Mouse (Mus musculus) thymus, adult 2 months (tissue): ENCODE measurements around the gene Polr3h. TPM values are rescaled to one million over a fixed set of nuclear protein-coding genes. Genes with fewer than 3 reads are reported as not detected.

Experiments used
- DNase-seq: peaks from one replicate; pipeline ENCODE4 v3.0.0; 2021
- H3K27ac ChIP-seq: fragments of 200-500 bp; 2 replicates; pipeline ENCODE4 v1.5.1; 2012; ENCODE audit warnings: low read length, control low read depth; ENCODE audit not compliant: control insufficient read depth, insufficient read depth
- H3K27me3 ChIP-seq: fragments of 200-500 bp; 2 replicates; pipeline ENCODE4 v1.6.1; 2012; ENCODE audit warnings: mild to moderate bottlenecking, low read length, moderate library complexity, mixed read lengths; ENCODE audit not compliant: control insufficient read depth, insufficient read depth
- H3K36me3 ChIP-seq: fragments of 200-500 bp; 2 replicates; pipeline ENCODE4 v1.6.1; 2012; ENCODE audit warnings: mild to moderate bottlenecking, low read length, moderate library complexity; ENCODE audit not compliant: control insufficient read depth, insufficient read depth
- H3K4me1 ChIP-seq: fragments of 200-500 bp; replicated peaks from 2 replicates; pipeline ENCODE4 v1.6.1; 2012; ENCODE audit warnings: low read length; ENCODE audit not compliant: control insufficient read depth, insufficient read depth
- H3K4me3 ChIP-seq: fragments of 200-500 bp; 2 replicates; pipeline ENCODE4 v1.5.1; 2012; ENCODE audit warnings: mild to moderate bottlenecking, low read length, control low read depth, moderate library complexity; ENCODE audit not compliant: control insufficient read depth, insufficient read depth
- CTCF ChIP-seq: fragments of 200-500 bp; IDR thresholded peaks from 2 replicates; pipeline ENCODE4 v1.5.1; 2012; ENCODE audit warnings: mild to moderate bottlenecking, control low read depth, low read length, moderate library complexity, borderline replicate concordance; ENCODE audit not compliant: control insufficient read depth, poor library complexity, insufficient read depth; ENCODE audit errors: extremely low read depth
- POLR2A ChIP-seq: fragments of 200-500 bp; IDR thresholded peaks from 2 replicates; pipeline ENCODE4 v1.6.1; 2012; ENCODE audit warnings: mild to moderate bottlenecking, low read length, control low read depth, moderate library complexity; ENCODE audit not compliant: control insufficient read depth, poor library complexity, insufficient read depth; ENCODE audit errors: extremely low read depth
- WGBS: fragments of 180-500 bp; shearing (Covaris S2); methylation state at CpG from one replicate; pipeline ENCODE4 v1.1.7; 2018; 5-methylcytosine and 5-hydroxymethylcytosine counted together
- polyA plus RNA-seq: library from polyadenylated mRNA; depleted of rRNA; stranded (reverse); fragments of >200 nt; gene quantifications from 2 replicates; pipeline ENCODE4 v1.2.3, GENCODE M21; 2012

The Polr3h gene
- polyA plus RNA-seq, 1 experiment = 16.7 TPM

DNA sequence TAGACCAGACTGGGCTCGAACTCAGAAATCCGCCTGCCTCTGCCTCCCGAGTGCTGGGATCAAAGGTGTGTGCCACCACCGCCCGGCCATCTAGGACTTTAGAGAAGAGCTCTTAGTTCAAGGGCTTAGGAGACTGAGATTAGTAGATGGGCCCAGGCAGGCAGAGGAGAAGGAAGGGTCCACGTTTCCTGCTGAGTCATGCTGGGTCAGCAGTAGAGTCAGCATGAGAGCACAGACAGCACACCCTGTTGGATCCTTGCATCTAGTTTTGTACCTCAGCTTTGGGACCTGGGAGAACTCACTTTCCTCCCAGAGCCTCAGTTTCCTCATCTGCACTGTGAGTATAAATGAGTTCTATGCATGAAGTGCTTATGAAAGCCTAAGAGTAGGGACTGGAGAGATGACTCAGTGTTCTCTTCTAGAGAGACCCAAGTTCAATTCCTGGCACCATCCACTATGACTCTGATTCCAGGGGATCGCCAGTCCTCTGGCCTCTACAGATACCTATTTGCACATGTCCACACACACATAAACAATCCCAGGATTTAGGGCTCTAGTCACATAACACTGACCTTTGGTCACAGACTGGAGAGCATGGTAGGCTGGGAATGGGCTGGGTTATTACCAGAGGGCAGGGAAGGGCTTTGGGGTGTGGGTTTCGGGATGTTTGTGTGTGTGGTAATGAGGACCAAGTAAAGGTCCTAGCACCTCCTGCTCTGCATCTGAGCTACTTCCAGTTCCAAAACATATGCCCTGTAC is 34.0 kb downstream of the Polr3h start:
- WGBS = 88% methylated on average over 8 of the region's 8 CpGs
- no peak overlapping the region for H3K27ac ChIP-seq

DNA sequence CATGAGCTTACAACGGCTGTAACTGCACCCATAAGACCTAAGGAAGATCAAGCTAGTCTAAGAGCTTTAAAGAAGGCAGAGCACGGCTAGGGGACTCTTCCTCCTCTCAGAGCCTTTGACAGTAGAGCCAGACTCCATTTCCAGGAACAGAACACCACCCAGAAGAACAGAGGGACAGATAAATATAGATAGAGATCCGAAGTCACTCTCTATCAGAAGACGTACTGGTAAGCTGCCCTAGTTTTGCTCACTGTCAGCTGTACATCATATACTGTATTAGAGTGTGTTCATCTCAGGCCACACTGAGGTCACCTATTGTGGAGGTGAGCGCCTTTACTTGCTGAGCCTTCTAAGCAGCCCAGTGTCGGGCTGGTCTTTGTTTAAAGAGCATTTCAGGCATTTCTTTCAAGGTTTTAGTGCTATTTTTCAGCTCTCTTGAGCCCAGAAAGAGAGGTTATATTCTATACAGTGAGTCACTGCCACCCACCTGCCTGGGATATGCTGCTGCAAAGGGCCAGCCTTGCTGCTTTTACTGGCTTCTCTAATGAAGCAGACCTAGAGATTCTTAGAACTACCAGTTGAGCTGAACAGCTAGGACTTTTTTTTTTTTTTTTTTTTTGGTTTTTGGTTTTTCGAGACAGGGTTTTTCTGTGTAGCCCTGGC is 34.8 kb downstream of the Polr3h start:
- H3K4me1 ChIP-seq = no peaks in the 10 kb centered on the region
- TF ChIP-seq CTCF (no peak), POLR2A (no peak)
- no peak overlapping the region for H3K27ac ChIP-seq
- peaks cover 32% of the 10 kb centered on the region for H3K36me3 ChIP-seq
- 92% methylated on average over 7 of the region's 7 CpGs for WGBS
- H3K27me3 ChIP-seq = no peaks in the 10 kb centered on the region
- no peak overlapping the region for H3K4me3 ChIP-seq
- DNase-seq = no peak

More for the DNA sequence above, 34.0 kb downstream of the Polr3h start:
- Histone ChIP-seq H3K4me3 (no peak overlapping the region), H3K36me3 (peaks cover 32% of the 10 kb centered on the region), H3K4me1 (no peaks in the 10 kb centered on the region), H3K27me3 (no peaks in the 10 kb centered on the region)
- TF ChIP-seq POLR2A (no peak), CTCF (no peak)
- DNase-seq = no peak

DNA sequence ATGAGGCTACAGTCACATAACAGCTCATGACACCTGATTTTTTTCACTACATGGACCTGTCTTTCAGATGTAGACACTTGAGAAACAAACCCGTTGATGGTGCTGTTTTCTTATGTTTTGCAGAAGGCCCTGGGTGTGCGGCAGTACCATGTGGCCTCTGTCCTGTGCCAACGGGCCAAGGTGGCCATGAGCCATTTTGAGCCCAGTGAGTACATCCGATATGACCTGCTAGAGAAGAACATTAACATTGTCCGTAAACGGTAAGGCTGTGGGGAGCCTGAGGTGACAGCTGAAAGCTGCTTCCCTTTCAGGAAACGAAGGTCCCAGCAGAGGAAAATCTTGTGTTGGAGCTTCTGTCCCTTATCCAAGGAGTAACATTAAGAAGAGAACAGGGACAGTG is 36.9 kb downstream of the Polr3h start:
- no peak for DNase-seq
- H3K36me3 ChIP-seq = peaks cover 21% of the 10 kb centered on the region
- H3K4me3 ChIP-seq = no peak overlapping the region
- no peaks in the 10 kb centered on the region for H3K27me3 ChIP-seq
- 96% methylated on average over 7 of the region's 7 CpGs for WGBS
- H3K4me1 ChIP-seq = no peaks in the 10 kb centered on the region
- no peak overlapping the region for H3K27ac ChIP-seq
- TF ChIP-seq POLR2A (no peak), CTCF (no peak)

DNA sequence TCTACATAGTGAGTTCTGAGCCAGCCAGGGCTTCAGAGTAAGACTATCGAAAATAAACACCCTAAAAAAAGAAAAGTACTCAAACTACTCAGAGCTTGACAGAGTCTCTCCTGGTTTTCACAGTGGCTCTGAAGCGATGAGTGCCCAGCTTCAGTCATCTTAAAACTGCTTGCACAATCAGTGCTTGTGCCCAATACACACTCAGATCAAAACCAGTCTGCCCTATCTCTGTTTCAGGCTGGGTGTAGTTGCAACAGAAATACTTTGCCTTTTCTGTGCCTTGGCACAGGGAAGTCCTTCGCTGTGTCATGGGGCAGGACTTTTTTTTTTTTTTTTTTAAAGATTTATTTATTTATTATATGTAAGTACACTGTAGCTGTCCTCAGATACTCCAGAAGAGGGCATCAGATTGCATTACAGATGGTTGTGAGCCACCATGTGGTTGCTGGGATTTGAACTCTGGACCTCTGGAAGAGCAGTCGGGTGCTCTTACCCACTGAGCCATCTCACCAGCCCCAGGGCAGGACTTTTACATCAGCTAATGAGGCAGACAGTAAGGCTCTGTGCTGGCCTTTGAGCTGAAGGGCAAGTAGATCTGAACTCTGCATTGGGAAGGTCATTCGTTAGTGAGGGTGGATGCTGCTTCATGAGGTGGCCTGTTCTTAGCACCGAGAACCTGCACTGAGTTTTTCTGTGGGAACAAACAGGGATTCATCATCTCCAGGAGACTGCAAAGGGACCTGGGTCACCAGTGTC is 39.1 kb downstream of the Polr3h start:
- TF ChIP-seq POLR2A (no peak), CTCF (no peak)
- Histone ChIP-seq H3K4me1 (no peaks in the 10 kb centered on the region), H3K27ac (no peak overlapping the region), H3K4me3 (no peak overlapping the region), H3K36me3 (peaks cover 21% of the 10 kb centered on the region), H3K27me3 (no peaks in the 10 kb centered on the region)
- 97% methylated on average over 6 of the region's 6 CpGs for WGBS
- DNase-seq = no peak

DNA sequence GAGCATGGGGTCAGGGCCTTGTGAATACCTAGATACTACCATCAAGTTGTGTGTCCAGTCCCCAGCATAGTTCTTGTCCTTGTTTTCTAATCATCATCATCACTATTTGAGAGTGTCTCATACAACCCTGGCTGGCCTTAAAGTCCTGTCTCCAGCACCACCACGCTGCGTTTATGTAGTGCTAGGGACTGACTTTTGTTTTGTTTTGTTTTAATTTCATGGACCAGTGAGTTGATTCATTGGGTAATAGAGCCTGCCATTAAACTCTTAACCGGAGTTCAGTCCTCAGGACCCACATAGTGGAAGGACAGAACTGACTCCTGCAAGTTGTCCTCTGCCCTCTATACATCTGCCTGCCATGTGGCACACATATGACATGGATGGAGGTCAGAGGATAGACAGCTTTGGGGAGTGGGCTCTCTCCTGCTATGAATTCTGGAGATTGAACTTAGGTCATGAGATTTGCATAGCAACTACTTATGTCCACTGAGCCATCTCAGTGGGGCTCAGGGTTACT is 40.6 kb downstream of the Polr3h start:
- H3K27ac ChIP-seq = no peak overlapping the region
- peaks cover 3% of the 10 kb centered on the region; the same call in 1 of the 2 replicates for H3K4me1 ChIP-seq
- DNase-seq = no peak
- WGBS = 94% methylated on average over 3 of the region's 3 CpGs
- H3K27me3 ChIP-seq = no peaks in the 10 kb centered on the region
- peaks cover 14% of the 10 kb centered on the region for H3K36me3 ChIP-seq
- H3K4me3 ChIP-seq = no peak overlapping the region
- TF ChIP-seq CTCF (no peak), POLR2A (no peak)

DNA sequence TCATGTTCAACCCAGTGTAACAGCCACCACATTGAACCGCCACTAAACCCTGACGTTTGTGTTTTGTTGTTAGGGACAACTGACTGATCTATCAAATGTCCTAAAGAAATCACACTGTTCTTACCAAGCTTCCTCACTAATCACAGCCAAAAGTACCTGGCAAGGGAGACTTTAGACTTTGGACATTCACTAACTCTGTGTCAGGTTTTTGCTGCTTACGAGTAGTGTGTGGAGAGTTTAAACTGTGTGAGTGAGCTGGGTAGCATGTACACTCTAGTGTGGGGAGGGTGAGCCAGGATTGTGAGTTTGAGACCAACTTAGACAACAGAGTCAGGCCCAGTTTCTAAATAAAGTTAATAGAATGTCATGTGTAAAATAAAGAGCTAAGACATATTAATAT is 43.7 kb downstream of the Polr3h start:
- no peak overlapping the region for H3K27ac ChIP-seq
- TF ChIP-seq CTCF (no peak), POLR2A (no peak)
- no peak for DNase-seq
- H3K27me3 ChIP-seq = no peaks in the 10 kb centered on the region
- peaks cover 6% of the 10 kb centered on the region; the same call in 1 of the 2 replicates for H3K4me1 ChIP-seq
- H3K4me3 ChIP-seq = no peak overlapping the region
- no peaks in the 10 kb centered on the region for H3K36me3 ChIP-seq
- WGBS = 91% methylated on average over 3 of the region's 3 CpGs
